Mouse (Mus musculus): ENCODE measurements at regions not wholly inside any gene's neighbourhood (a gene's known extent, or its start where the extent isn't known, plus 50 kb on each side); places are given as distances from the start of the nearest gene placed in this dataset.

DNA sequence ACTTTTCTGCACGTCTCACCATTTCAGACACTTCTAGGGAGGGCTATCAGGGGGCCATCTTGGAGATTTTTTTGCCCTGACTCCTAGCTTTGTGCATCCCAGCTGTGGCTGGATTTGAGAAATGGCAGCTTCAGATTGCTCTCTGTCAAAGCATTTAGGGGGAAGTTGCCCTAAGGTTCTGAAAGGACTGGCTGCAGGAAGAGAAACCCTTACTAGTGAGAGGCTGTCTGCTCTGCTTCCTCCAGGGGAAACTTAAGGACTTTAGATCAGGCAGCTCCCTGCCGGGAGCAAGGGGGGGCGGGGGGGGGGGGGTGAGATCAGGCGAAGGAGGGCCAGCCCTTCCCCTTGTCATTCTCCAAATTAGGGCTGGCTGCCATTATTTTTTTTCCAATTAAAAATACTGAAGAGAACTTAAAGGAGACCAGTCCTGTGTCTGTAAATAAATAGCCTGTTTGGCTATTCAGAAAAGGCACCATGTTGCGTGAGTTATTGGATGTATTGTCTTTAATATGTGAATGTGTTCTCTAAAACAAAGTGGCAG is 141.7 kb upstream of the Tbl1xr1 start:
- Histone ChIP-seq H3K4me3 (ENCODE audit: inconsistent target) (peak overlapping the region; percentile 29), H3K27ac (peak overlapping the region; percentile 90), H3K36me3 (ENCODE audit: inconsistent target) (no peaks in the 10 kb centered on the region), H3K79me2 (ENCODE audit: inconsistent target) (no peaks in the 10 kb centered on the region)
- 0% methylated on average over 5 of the region's 5 CpGs for WGBS (ENCODE audit: missing documents)

- H3K4me3 ChIP-seq (ENCODE audit: inconsistent target): peak overlapping the region; percentile 29
- 2% methylated on average over 24 of the region's 24 CpGs for WGBS (ENCODE audit: missing documents)
- peak overlapping the region; percentile 90 for H3K27ac ChIP-seq
- no peaks in the 10 kb centered on the region for H3K36me3 ChIP-seq (ENCODE audit: inconsistent target)
- no peaks in the 10 kb centered on the region for H3K79me2 ChIP-seq (ENCODE audit: inconsistent target)
These were observed 140.7 kb upstream of the Tbl1xr1 start for GRCm38 (mm10) chr3:21935571-21936261.

GRCm38 (mm10) chr3:21936262-21936603 is 140.2 kb upstream of the Tbl1xr1 start:
- WGBS (ENCODE audit: missing documents): 17% methylated on average over 8 of the region's 8 CpGs
- H3K36me3 ChIP-seq (ENCODE audit: inconsistent target): no peaks in the 10 kb centered on the region
- H3K27ac ChIP-seq: peak overlapping the region; percentile 37
- no peak overlapping the region for H3K4me3 ChIP-seq (ENCODE audit: inconsistent target)
- H3K79me2 ChIP-seq (ENCODE audit: inconsistent target): no peaks in the 10 kb centered on the region

- H3K36me3 ChIP-seq (ENCODE audit: inconsistent target): no peaks in the 10 kb centered on the region
- 47% methylated on average over 8 of the region's 8 CpGs for WGBS (ENCODE audit: missing documents)
- H3K79me2 ChIP-seq (ENCODE audit: inconsistent target): no peaks in the 10 kb centered on the region
- H3K27ac ChIP-seq: peak overlapping the region; percentile 37
- no peak overlapping the region for H3K4me3 ChIP-seq (ENCODE audit: inconsistent target)
These were observed 139.8 kb upstream of the Tbl1xr1 start for GRCm38 (mm10) chr3:21936616-21937015.

DNA sequence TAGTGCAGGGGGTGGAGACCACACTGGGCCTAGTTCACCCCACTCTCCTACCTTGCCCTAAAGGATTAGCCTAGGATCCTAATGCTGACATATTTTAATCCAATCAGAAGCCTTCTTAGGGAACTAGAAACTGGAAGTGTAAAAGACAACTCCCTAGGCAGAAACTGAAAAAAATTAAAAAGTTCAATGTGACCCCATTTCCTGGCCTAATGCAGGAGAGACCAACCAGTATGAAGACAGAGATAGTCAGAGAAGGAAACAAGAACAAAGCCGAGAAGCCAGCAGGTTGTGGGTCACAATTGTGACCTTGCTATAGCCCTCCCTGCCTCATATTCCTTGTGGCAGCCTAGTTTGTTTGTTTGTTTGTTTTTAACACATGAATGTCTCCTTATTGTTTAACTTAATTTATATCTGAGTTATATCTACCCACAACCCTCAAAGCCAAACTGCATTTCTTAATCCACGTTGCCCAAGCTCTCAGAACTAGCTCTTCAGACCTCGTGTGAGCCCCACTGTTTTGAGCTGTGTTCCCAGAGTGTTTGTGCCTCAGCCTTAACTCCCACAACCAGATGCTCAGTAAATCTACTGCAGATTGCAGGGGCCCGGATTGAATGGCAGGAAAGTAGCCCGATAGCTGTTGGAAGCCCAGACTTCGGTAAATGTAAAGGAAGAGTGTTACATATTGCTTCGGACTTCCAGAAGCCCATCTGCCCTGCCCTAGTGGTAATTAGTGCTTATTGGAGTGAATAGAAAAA is 139.0 kb upstream of the Tbl1xr1 start:
- whole genome bisulfite sequencing (ENCODE audit: missing documents): 61% methylated on average over 7 of the region's 7 CpGs

GRCm38 (mm10) chr3:21938071-21938848 is 138.2 kb upstream of the Tbl1xr1 start:
- 88% methylated on average over 11 of the region's 11 CpGs for WGBS (ENCODE audit: missing documents)
- H3K27ac ChIP-seq: no peak overlapping the region
- H3K4me3 ChIP-seq (ENCODE audit: inconsistent target): no peak overlapping the region
- H3K79me2 ChIP-seq (ENCODE audit: inconsistent target): no peaks in the 10 kb centered on the region
- H3K36me3 ChIP-seq (ENCODE audit: inconsistent target): no peaks in the 10 kb centered on the region

More for the DNA sequence above, 139.0 kb upstream of the Tbl1xr1 start:
- H3K4me3 ChIP-seq (ENCODE audit: inconsistent target): no peak overlapping the region
- H3K27ac ChIP-seq: peak overlapping the region; percentile 37
- no peaks in the 10 kb centered on the region for H3K79me2 ChIP-seq (ENCODE audit: inconsistent target)
- H3K36me3 ChIP-seq (ENCODE audit: inconsistent target): no peaks in the 10 kb centered on the region

GRCm38 (mm10) chr3:21939738-21940137 is 136.7 kb upstream of the Tbl1xr1 start:
- no peak overlapping the region for H3K27ac ChIP-seq
- 59% methylated on average over 6 of the region's 6 CpGs for WGBS (ENCODE audit: missing documents)
- H3K36me3 ChIP-seq (ENCODE audit: inconsistent target): no peaks in the 10 kb centered on the region
- H3K79me2 ChIP-seq (ENCODE audit: inconsistent target): no peaks in the 10 kb centered on the region
- no peak overlapping the region for H3K4me3 ChIP-seq (ENCODE audit: inconsistent target)

- Histone ChIP-seq H3K4me3 (ENCODE audit: inconsistent target) (no peak overlapping the region), H3K36me3 (ENCODE audit: inconsistent target) (no peaks in the 10 kb centered on the region), H3K79me2 (ENCODE audit: inconsistent target) (no peaks in the 10 kb centered on the region), H3K27ac (no peak overlapping the region)
- 68% methylated on average over 2 of the region's 2 CpGs for WGBS (ENCODE audit: missing documents)
These were observed 134.9 kb upstream of the Tbl1xr1 start for GRCm38 (mm10) chr3:21941596-21941995.

DNA sequence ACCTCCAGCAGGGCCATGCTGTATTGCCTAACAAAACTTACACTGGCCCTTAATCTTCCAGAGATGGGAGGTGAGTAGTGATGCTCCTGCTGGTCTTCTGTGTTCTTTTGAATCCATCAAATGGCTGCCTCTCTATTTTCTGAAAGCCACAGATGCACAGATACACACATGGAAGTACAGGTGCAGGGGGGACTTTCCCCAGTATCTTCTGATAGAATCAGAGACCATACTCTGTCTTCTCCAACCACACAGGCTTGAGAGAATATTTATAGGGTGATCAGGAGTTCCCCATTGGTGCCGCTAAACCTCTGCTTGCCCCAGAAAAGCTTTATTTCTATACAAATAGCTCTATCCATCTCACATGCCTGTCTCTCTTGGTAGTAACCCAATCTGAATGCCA is 133.5 kb upstream of the Tbl1xr1 start:
- 100% methylated on average over 1 of the region's 1 CpGs for WGBS (ENCODE audit: missing documents)
- Histone ChIP-seq H3K4me3 (ENCODE audit: inconsistent target) (no peak overlapping the region), H3K27ac (no peak overlapping the region), H3K36me3 (ENCODE audit: inconsistent target) (no peaks in the 10 kb centered on the region), H3K79me2 (ENCODE audit: inconsistent target) (no peaks in the 10 kb centered on the region)

GRCm38 (mm10) chr3:21945775-21946174 is 130.7 kb upstream of the Tbl1xr1 start:
- WGBS (ENCODE audit: missing documents): 95% methylated on average over 4 of the region's 4 CpGs
- Histone ChIP-seq H3K79me2 (ENCODE audit: inconsistent target) (no peaks in the 10 kb centered on the region), H3K36me3 (ENCODE audit: inconsistent target) (no peaks in the 10 kb centered on the region), H3K4me3 (ENCODE audit: inconsistent target) (no peak overlapping the region), H3K27ac (no peak overlapping the region)

DNA sequence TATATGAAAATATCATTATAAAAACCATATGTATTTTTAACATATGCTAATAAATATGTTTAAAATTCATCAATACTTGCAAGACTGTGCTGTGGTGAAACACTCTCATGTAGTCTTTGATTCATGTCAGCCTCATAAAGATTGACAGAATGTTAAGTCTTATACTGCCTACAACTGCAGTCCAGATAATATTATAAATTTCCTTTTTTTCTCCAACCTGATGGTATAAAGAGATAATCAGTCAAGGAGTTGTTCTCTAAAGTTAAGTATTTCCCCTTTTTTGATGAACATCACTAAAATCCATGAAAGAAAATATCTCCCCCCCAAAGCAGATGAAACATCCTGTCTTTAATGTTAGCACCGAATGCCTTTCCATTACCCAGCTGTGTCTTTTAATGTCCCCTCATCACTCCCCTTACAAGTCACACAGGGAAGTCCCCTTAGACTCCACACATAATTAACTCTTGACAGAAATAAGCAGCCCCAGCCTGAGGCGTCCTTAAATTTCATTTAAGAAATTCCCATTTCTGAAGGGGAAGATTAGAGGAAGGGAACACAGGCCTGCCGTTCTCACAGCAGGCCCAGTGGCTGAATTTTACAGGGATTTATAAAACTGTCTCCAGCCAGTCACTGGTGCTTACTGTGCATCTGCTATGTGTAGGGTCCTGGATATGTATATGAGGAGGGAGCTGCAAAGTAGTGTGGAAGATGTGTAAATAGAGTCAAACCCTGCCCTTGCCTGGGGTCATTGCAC is 129.0 kb upstream of the Tbl1xr1 start:
- Histone ChIP-seq H3K4me3 (ENCODE audit: inconsistent target) (no peak overlapping the region), H3K27ac (no peak overlapping the region), H3K79me2 (ENCODE audit: inconsistent target) (no peaks in the 10 kb centered on the region), H3K36me3 (ENCODE audit: inconsistent target) (no peaks in the 10 kb centered on the region)
- 53% methylated on average over 3 of the region's 3 CpGs for WGBS (ENCODE audit: missing documents)

DNA sequence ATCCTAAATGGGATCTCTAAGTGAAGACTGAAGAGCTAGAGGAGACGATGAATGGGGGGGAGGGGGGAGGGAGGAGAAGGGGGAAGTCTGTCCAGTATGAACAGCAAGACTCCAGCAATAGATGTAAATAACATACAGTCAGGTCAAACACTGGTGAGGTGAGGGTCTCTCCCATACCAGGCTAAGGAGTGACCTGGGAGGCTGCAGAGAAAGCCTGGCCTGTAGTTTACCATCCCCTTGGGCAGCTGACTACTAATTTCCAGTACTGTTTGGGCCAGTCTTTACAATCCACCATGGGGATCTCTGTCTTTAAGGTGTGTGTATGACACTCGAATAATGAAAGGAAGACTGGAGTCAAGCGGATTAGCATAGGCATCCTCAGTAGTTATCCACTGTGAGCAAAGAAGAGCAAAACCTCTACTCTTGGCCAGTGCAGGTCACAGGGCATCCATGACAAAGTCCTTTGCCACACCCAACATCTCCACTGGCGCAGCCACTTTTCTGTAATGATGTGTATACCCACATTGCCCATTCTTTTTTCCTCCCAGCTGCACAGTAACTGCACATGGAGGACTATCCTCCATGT is 128.3 kb upstream of the Tbl1xr1 start:
- 83% methylated on average over 4 of the region's 4 CpGs for WGBS (ENCODE audit: missing documents)
- H3K4me3 ChIP-seq (ENCODE audit: inconsistent target): no peak overlapping the region
- H3K36me3 ChIP-seq (ENCODE audit: inconsistent target): no peaks in the 10 kb centered on the region
- no peaks in the 10 kb centered on the region for H3K79me2 ChIP-seq (ENCODE audit: inconsistent target)
- no peak overlapping the region for H3K27ac ChIP-seq

DNA sequence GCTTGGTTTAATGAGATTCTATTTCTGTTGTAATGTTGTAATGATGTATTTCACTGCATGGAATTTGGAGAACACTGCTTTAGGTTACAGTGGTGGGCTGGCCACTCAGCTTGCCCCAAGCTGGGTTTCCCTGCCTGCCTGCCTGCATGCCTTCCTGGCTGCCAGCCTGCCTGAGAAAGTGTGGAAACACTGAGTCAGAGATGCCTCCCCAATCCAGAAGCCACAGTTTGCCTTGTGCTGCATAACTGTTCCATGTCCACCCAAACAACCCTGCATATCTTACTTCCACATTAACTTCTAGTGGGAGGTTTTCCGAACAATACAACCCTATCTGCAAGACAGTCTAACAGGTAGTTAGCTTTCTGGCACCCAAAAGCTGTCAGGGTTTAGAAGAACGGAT is 127.0 kb upstream of the Tbl1xr1 start:
- no peak overlapping the region for H3K27ac ChIP-seq
- WGBS (ENCODE audit: missing documents): 69% methylated on average over 2 of the region's 2 CpGs
- no peak overlapping the region for H3K4me3 ChIP-seq (ENCODE audit: inconsistent target)
- H3K36me3 ChIP-seq (ENCODE audit: inconsistent target): no peaks in the 10 kb centered on the region
- H3K79me2 ChIP-seq (ENCODE audit: inconsistent target): no peaks in the 10 kb centered on the region

- WGBS (ENCODE audit: missing documents): 80% methylated on average over 5 of the region's 5 CpGs
- Histone ChIP-seq H3K36me3 (ENCODE audit: inconsistent target) (no peaks in the 10 kb centered on the region), H3K4me3 (ENCODE audit: inconsistent target) (no peak overlapping the region), H3K79me2 (ENCODE audit: inconsistent target) (no peaks in the 10 kb centered on the region), H3K27ac (no peak overlapping the region)
These were observed 125.9 kb upstream of the Tbl1xr1 start for GRCm38 (mm10) chr3:21950571-21950970.

Measured in macrophage (primary cell).